Mouse (Mus musculus) layer of hippocampus, postnatal 36 days (tissue): Measurements from ENCODE around the gene Gm128. TPM values are rescaled to one million over a fixed set of nuclear protein-coding genes. Genes with fewer than 3 reads are reported as not detected.

Source experiments
- DNase-seq, 2 experiments: peaks; one replicate each; pipeline ENCODE4 v3.0.0; 2022
- total RNA-seq, 2 experiments: library from RNA; stranded (reverse); gene quantifications; 2 replicates each; pipeline ENCODE4 v1.2.3; 2021

The Gm128 gene
- total RNA-seq, 2 experiments from 2014 or later: 0.32 TPM; not detected in 1

DNA sequence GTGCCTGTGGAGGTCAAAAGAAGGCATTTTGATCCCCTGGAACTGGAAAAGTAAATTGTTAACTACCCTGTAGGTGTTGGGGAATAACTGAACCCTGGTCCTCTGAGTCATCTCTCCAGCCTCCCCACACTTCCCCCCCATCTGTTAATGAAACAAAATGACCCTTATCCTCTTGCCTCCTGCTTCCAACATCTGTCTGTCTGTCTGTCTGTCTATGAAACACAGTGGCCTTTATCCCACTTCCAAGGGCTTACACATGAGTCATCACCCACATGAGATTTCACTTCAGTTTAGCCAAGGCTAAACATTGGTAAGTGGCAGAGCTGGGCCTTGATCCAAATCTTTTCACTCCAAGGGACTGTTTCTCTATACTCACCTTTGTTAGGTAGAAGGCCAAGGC is 26.5 kb upstream of the Gm128 start:
- no peak for DNase-seq

DNA sequence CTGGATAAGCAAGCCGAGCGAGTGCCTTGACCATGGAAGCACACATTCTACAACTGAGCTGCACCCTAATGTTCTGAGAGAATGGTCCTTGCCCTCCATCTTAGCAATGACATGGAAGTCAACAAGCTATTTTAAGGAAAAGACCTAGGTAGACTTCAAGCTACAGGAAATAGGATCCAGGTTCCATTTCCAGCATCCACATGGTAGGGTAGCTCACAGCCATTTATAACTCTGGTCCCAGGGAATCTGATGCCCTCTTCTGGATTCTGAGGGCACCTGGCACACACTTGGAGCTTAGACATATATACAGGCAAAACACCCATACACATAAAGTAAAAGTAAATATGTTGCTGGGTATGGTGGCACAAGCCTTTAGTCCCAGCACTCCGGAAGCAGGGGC is 24.7 kb upstream of the Gm128 start:
- DNase-seq: no peak

DNA sequence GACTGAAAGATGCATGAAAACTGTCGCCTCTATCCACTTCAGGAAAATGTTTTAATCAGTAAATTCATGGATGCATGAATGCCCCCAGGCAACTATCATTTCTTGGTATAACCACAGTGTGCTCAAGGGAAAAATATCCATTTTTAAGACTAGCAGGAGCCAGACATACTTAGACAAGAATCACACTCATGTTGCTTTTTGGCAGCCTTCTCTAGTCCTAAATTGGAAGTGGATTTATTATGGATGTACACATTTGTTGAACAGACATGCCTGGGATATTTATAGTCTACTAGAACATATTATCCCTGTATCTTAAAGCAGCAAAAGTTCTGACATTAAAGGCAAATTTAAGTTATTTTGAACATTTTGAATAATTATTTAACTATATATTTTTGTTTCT is 23.3 kb upstream of the Gm128 start:
- no peak for DNase-seq

DNA sequence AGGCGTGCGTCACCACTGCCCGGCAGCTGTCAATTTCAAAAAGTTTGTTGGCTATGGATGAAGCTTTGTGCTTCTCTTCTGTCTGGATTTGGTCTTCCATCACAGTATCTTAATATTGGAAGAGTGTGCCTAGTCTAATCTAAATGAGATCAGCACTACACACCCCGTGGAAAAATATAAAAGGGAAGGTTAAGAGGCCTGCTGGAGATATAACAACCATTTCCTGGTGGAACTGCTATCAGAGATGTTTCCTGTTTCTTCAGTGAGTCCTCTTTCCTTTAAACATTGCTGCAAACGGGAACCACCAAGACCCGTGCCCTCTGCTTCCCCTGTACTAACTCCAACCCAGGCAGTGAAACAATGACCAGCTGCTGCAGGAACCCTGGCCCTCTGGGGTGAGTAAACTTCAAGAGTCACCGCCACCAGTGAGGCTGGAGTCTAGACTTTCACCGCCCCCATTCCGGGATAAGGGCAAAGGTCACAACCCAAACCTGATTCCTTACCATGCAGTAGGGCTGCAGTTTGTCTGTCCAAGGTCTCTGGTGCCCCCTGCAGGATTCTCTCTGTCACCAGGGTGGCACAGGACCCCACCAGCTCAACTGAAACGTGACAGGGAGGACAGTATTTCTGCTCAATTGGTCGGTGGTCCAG is 21.8 kb upstream of the Gm128 start:
- DNase-seq: peak; percentile 32 to 45

- DNase-seq: no peak
Observed at GRCm38 (mm10) chr3:95261975-95262374, 20.6 kb upstream of the Gm128 start.

GRCm38 (mm10) chr3:95256931-95257330 is 15.5 kb upstream of the Gm128 start:
- no peak for DNase-seq

GRCm38 (mm10) chr3:95250783-95251424 is 9.5 kb upstream of the Gm128 start, which contains the start of gene Bnipl:
Gene Bnipl, minus strand, starts transcription at chr3:95251193.
- no peak for DNase-seq

- no peak for DNase-seq
Observed at GRCm38 (mm10) chr3:95250361-95250760, 9.0 kb upstream of the Gm128 start.

DNA sequence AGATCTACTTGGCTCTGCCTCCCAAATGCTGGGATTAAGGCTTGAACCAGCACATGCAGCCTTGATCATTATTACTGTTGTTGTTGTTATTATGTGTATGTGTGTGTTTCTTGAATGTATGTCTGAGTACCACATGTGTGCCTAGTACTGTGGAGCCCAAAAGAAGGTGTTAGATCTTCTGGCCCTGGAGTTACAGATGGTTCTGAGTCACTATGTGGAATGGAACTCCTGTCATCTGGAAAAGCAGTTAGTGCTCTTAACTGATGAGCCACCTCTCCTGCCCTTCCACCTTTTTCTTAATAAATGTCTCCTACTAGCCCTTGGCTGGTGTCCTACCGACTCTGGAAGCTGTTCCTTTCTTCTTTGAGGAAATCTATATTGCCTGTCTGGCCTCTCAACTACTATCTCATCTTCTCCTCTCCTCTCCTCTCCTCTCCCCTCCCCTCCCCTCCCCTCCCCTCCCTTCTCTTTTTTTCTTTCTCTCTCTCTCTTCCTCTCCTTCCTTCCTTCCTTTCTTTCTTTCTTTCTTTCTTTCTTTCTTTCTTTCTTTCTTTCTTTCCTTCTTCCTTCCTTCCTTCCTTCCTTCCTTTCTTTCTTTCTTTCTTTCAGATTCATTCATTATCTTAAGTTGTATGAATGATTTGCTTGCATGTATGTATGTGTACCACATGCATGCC is 6.4 kb upstream of the Gm128 start:
- DNase-seq: no peak

DNA sequence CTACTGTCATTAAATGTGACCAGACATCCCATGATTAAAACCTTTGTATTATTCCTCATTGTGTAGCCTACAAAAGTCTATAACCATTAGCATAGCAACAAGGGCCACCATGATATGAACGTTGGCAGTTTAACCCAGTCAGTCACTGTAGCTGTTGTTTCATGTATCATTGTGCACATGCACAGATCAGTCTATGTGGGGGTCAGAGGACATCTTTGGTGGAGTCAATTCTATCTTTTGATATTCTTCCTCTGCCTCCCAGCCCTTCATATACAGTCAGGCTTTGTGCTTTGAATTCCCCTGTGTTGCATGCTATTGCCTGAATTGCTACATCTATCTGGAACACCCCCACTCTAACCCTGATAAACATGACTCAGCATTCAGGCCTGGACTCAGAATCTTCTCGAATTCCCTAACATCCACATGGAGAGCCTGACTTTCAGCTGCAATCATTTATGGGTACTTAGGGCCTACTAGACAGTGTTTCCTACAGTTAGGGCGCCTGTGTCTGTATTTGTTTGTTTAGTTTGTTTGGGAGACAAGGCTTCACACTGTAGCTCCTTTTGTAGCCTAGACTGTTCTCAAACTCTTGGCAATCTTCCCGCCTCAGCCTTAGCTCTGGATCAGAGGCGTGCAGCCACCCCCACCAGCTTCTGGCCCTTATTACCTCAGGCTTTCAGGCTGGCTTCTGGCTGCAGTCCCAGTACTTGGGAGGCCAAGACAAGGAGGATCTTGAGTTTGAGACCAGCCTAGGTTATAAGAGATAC is 5.2 kb upstream of the Gm128 start:
- DNase-seq: peak; percentile 42 to 55

GRCm38 (mm10) chr3:95243086-95243485 is 1.7 kb upstream of the Gm128 start:
- DNase-seq: no peak

DNA sequence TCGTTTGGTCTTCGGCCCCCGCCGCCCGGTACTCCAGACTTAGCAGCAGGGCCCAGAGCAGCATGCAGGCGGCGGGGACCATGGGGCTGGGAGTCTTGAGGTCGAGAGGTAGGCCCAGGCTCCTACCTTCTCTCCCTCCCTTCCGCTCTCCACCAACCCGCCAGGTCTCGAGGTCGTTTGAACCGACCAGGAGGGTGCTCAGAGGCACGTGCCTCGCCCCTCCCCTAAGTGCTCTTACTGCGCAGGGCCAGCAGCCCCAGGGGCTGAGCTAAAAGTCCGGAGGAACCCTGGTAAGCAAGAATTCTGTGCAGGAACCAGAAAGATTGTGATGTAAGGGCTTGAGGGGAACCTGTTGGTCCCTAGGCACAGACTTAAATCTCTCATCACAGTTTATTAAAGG is 498 bp downstream of the Gm128 start:
- no peak for DNase-seq

DNA sequence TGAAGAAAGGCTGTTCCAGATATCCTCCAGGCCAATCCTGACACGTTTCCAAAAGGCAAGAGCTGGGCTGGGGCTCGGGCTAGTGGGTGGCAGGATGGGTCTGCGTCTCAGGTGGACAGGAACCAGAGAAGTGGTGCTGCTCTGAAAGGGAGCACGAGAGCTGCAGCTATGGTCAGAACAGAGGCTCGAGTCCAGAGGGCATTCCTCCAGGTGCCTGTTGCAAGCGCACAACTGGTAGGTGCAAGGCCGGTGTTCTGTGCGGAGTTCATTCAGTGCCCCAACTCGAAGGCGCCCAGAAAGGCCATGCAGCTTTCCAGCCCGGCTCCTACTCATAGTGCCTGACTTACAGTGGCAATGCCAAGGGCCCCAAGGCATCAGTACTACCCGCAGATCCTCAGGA is 1.4 kb downstream of the Gm128 start:
- DNase-seq: no peak

GRCm38 (mm10) chr3:95239022-95239421 is 2.4 kb downstream of the Gm128 start:
- DNase-seq: no peak

- DNase-seq: no peak
Observed at GRCm38 (mm10) chr3:95237541-95238099, 3.8 kb downstream of the Gm128 start.

DNA sequence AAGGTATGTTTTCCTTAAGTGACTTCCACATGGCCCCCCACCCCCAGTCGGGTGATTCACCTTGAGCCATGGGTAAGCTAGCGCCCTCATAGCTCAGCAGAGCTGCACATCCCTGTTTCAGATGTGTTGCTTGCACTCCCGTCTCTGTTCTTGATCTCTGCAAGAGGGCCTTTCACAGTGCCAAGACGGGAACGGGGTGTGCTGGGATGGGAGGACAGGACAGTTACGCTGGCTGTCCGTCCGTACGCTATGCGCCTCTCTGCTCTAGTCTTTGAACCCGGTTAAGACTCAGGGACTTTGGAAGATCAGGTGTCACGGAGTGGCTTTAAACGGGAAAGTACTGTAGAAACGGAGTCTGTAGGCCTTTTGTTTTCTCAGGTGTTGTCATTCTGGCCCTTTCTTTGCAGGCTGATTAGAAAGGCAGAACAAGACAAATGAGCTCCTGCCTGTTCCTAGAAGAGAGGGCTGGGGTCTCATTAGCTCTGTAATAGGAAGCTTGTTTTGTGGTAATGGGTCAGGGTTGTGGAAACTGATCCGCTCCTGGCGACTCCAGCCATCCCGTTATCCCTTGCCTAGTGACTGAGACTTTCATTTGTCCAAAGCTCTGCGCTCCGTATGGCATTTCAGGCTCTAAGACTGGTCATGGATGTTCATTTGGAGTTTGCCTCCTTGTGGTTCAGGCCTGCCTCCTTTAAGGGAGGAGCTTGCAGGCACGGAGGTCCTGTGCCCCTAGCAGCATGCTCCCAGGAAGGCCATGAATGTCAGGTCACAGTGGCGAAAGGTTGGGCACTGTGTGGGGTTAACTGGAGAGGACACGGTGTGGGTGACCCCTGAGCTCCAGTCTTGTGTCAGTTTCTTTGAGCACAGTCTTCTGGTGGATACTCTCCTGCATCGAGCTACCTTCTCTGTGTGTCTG is 5.8 kb downstream of the Gm128 start:
- DNase-seq: no peak

- DNase-seq: no peak
Observed at GRCm38 (mm10) chr3:95233303-95233980, 8.0 kb downstream of the Gm128 start.

DNA sequence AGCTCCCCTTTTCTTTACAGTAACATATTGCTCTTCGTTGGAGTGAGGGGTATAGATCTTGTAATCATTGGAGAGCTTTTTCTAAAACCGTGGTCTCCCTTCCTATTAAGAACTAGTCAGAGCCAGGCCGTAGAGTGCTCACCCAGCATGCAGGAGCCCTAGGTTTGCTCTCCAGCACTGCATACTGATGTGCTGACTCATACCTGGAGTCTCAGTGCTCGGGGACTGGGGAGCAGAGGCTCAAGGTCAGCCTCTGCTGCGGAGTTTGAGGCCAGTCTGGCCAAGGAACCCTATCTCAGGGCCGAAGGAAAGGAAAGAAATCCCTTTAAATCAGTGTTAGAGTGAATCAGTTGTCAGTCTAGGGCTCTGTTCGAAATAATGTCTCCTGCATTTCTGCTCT is 8.6 kb downstream of the Gm128 start:
- no peak for DNase-seq

GRCm38 (mm10) chr3:95231298-95232221 is 9.8 kb downstream of the Gm128 start, which contains the start of gene Mllt11:
Gene Mllt11, minus strand, starts transcription at chr3:95232171.
- DNase-seq: no peak
